Mouse (Mus musculus) macrophage (primary cell): ENCODE results near the gene Pard3. TPM values are rescaled to one million over a fixed set of nuclear protein-coding genes. Genes with fewer than 3 reads are reported as not detected.
A peak's percentile ranks its signal among the peaks of the same experiment; 100 is the strongest.

Experiments
- H3K27ac ChIP-seq: fragments of 350-480 bp; formaldehyde crosslinking; 2 replicates; pipeline ENCODE4 v1.9.0; 2021
- H3K36me3 ChIP-seq: fragments of 350-480 bp; formaldehyde crosslinking; 2 replicates; pipeline ENCODE4 v1.9.0; 2021; ENCODE audit errors: inconsistent target
- H3K4me3 ChIP-seq: fragments of 350-480 bp; formaldehyde crosslinking; 2 replicates; pipeline ENCODE4 v1.9.0; 2021; ENCODE audit errors: inconsistent target
- H3K79me2 ChIP-seq: fragments of 350-480 bp; formaldehyde crosslinking; 2 replicates; pipeline ENCODE4 v1.9.0; 2021; ENCODE audit errors: inconsistent target
- WGBS: methylation state at CpG from one replicate; pipeline ENCODE4 v1.1.7; 2026; ENCODE audit warnings: inconsistent platforms; ENCODE audit not compliant: missing documents; 5-methylcytosine and 5-hydroxymethylcytosine counted together
- polyA plus RNA-seq: library from polyadenylated mRNA; stranded (reverse); fragments of 250-400 nt; gene quantifications from 3 replicates; pipeline ENCODE4 v1.2.4, GENCODE M21; 2018; ENCODE audit warnings: inconsistent platforms

Pard3 gene
- polyA plus RNA-seq, 1 experiment from 2014 or later = not detected

DNA sequence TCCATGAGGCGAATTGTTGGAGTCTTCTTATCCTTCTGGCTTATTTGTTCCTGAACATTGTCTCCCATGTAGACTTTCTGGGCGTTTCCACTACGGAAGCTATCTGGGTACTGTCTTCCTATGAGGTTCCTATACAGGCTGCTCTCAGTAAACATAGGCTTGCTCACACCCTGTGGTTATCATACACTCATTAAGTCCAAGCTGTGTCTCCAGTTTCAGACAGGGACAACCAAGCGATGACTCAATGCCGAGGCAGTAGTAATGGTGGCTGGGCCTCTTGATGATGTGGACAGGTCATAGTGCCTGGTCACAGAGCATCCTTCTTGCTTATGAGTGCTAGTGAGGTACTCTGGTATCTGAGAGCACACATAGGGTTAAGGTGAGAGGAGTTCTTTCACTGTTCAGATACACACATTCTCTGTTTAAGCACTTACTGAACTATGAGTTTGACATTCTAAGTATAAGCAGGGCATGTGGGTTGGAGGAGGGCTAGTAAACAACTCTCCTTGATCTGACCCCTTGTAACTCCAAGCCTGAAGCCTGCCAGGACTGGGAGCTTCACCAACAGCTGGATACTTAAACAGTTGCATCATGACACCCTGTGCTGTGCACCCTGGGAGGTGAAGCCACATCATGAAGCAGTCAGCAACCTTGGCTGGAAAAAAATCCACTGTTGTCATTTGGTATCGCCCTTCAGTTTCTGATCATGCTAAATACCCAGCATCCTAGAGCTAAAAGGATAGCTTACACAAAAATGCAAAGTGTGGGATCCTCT, 385.6 kb downstream of the Pard3 start:
- Histone ChIP-seq H3K27ac (no peak overlapping the region), H3K36me3 (no peaks in the 10 kb centered on the region), H3K4me3 (no peak overlapping the region), H3K79me2 (no peaks in the 10 kb centered on the region)
- WGBS = 95% methylated on average over 6 of the region's 6 CpGs

DNA sequence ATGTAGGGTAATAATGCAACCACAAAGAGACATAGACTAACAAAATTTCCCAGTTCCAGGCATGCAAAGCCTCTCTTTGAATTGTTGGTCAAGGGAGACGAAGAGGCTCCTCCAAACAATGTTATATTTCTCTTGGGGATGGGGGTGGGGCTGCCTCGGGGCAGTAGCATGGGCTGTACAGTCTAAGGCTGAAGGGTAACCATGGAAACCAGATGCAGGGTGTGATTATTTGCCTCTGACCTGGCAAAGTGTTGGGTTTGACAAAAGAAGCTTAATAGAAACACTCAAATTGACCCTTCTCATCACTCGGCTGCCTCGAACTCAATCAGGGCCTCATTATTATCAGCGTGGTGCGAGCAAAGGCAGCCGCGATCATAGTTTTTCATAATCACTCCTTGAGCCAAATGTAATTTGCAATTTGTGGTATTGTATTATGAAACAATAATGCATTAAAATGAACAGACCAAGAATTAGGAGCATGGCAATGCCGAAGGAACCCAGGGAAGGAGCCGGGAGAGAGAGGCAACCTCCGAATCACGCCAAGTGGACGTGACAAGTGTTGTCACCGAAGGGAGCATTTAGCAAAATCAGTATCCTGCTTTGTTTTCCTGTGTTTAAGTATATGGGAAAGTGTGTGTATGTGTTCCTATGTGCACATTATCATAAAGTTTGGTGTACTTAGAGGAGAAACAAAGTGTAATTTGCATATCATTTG, 387.4 kb downstream of the Pard3 start:
- Histone ChIP-seq H3K36me3 (no peaks in the 10 kb centered on the region), H3K79me2 (no peaks in the 10 kb centered on the region), H3K27ac (no peak overlapping the region), H3K4me3 (no peak overlapping the region)
- WGBS = 93% methylated on average over 14 of the region's 14 CpGs

DNA sequence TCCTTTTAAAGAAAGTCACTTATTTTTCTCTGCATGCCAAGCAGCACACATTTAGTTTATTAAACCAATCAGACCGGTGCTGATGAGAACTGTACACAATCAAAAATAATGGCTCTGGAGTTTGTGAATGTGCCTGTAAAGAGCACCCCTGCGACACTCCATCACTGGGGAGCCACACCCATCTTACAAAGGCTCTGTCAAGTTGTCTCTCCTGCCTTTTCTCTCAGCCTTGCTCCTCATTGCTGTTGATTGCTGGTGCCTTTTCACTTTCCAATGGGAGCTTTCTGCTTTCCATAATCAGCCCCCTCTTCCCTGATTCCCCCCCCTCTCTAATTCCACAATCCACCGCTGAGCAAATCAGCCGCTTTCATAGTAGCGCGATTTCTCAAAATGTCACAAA, 388.7 kb downstream of the Pard3 start:
- Histone ChIP-seq H3K36me3 (no peaks in the 10 kb centered on the region), H3K27ac (no peak overlapping the region), H3K79me2 (no peaks in the 10 kb centered on the region), H3K4me3 (no peak overlapping the region)
- 95% methylated on average over 6 of the region's 6 CpGs for WGBS

DNA sequence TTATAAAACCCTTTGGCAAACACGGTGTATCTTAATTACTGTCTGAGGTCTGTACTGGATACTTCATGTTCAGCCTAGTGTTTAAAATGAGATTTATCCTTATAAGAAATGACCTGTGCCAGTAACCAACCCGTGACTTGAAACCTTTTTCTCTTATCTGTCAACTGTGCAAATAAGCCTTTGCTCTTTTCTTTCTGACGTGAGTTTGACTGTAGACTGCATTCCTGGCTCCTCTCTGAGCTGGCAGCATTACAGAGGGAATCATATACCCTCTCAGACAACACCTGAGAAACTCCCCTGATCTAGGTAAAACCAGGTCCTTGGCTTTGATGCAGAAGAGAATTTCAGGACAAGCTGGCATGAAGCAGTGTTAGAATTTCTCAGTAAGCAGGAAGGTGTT, 394.2 kb downstream of the Pard3 start:
- no peak overlapping the region for H3K27ac ChIP-seq
- 96% methylated on average over 3 of the region's 3 CpGs for WGBS
- no peaks in the 10 kb centered on the region for H3K79me2 ChIP-seq

DNA sequence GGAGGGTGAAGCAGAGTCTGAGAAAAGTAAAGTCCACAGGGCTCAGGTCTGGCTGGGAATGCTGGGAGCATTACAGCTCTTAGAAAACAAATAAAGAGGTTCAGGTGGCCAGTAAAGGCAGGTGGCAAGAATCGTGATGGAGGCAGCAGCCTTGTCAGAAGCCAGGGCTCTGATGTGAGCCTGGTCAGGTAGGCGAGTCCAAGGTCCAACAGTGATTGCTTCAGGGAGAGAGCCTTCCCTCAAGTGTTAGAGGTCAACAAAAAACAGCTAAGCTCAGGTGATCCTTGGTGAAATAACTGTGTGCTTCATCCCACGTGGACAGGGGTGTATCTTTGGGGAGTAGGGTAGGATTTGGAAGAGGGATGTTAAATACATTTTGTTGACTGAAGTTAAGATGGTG, 397.5 kb downstream of the Pard3 start:
- Histone ChIP-seq H3K79me2 (no peaks in the 10 kb centered on the region), H3K27ac (no peak overlapping the region), H3K36me3 (no peaks in the 10 kb centered on the region), H3K4me3 (no peak overlapping the region)
- 74% methylated on average over 3 of the region's 3 CpGs for WGBS

More for the DNA sequence above, 394.2 kb downstream of the Pard3 start:
- Histone ChIP-seq H3K4me3 (no peak overlapping the region), H3K36me3 (no peaks in the 10 kb centered on the region)

DNA sequence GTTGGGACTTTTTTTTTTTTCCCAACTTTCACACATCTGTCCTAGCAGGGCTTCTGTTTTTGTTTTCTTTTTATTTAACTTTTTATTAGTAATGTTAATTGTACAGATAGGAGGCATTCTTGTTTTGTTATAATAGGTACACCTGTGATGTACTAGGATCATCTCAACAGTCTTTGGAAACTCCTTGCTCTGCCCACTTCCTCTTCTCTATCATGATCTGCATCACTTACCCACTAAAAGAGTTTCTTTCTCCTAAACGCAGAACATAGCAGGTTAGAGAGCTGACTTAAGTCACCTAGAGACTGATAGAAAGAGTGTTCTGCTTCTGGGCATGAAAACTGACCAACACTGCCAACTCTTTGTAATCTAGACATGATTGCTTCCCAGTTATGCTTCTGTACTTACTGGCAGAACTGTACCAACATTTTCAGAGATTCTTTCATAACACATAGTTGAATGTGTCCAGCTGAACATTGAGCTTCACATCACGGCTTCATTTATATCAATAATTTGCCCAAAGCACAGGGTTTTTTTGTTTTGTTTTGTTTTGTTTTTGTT, 398.8 kb downstream of the Pard3 start:
- 43% methylated on average over 2 of the region's 2 CpGs for WGBS
- Histone ChIP-seq H3K27ac (no peak overlapping the region), H3K4me3 (no peak overlapping the region), H3K36me3 (no peaks in the 10 kb centered on the region), H3K79me2 (no peaks in the 10 kb centered on the region)

DNA sequence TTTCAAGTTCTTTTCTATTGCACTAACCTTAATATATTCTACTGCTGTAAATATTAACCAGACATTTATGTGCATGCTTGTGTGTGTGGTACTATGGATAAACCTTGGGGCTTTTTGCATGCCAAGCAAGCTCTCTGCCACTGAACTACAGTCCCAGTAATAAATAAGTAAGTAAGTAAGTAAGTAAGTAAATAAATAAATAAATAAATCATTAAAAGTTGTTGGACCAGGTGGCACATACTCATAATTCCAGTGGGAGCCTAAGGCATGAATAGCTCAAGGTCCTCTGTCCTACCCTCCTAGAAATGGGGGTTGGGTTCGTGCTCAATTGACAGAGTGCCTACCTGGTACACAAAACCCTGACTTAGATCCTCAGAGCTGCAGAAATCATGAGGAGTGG, 400.6 kb downstream of the Pard3 start:
- Histone ChIP-seq H3K4me3 (no peak overlapping the region), H3K36me3 (no peaks in the 10 kb centered on the region), H3K27ac (no peak overlapping the region), H3K79me2 (no peaks in the 10 kb centered on the region)
- WGBS = 90% methylated on average over 1 of the region's 1 CpGs

DNA sequence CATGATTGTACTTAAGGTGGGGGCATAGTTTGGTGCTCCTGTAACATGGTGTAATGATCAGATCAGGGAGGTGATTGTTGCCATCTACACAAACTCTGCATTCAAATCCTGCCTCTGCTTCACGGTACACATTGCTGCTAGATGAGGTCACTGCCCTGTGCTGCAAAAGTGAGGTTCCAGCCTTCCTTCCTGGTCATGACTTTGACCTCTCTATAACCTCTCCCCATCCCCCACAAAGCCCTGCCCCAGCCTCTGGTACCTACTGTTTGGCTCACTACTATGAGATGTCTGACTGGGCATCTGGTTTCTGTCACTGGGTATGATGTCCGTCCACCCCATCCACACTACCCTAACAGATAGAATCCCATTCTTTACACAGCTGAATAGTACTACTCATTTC, 408.5 kb downstream of the Pard3 start:
- Histone ChIP-seq H3K4me3 (no peak overlapping the region), H3K27ac (no peak overlapping the region), H3K36me3 (no peaks in the 10 kb centered on the region), H3K79me2 (no peaks in the 10 kb centered on the region)
- 87% methylated on average over 2 of the region's 2 CpGs for WGBS

DNA sequence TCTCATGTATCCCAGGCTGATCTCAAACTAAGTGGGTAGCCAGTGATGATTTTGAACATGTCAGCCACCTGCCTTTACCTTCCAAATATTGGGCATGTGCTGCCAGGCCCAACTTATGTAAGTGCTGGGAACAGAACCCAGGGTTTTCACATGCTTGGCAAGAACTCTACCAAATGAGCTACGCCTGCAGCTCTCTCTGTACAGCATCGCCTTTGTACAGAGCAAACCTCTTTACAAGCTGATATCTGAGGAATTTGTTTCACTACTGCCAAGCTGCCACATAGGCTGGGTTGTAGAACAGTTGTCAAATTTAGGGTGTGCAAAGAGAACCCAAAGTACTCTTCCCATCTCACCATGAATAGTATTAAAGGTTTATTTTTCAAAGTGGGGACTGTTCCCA, 416.3 kb downstream of the Pard3 start:
- 100% methylated on average over 2 of the region's 2 CpGs for WGBS
- H3K36me3 ChIP-seq = no peaks in the 10 kb centered on the region
- H3K4me3 ChIP-seq = no peak overlapping the region
- no peaks in the 10 kb centered on the region for H3K79me2 ChIP-seq
- no peak overlapping the region for H3K27ac ChIP-seq

DNA sequence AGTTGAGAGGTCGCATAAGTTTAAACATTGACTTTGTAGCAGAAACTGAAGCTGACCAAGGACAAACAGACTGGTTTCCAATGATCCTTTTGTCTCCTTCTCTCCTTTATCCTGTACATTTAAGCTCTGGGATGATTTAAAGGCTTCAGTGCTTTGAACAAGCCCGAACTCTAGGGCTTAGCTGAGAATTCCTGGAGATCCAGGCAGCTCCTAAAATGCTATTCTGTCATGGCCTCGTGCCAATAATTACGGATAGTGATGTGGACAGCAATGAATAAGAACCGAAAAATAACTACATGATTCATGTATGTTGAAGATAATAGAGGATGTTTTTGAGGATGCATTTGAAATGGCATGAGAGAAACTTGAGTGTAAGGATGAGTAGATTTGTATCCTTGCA, 421.9 kb downstream of the Pard3 start:
- Histone ChIP-seq H3K36me3 (no peaks in the 10 kb centered on the region), H3K79me2 (no peaks in the 10 kb centered on the region), H3K27ac (no peak overlapping the region), H3K4me3 (no peak overlapping the region)
- WGBS = 84% methylated on average over 5 of the region's 5 CpGs

DNA sequence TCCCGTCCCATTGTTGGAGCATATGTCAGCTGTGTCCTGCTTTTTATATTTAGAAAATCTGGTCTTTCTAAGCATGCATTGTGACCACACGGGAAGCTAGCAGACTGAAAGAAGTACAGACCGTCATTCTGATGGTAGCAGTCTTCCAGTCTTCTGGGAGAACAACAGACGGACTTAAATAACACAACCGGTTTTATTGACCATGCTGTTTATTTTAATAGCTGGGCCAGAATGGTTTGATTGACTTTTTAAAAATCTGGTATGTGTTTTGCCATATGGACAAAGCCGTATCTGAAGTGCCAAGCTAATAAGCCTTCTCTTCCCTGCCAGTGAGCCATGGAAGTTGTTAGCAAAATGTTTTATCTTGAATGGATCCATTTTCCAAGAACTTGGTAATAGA, 428.3 kb downstream of the Pard3 start:
- Histone ChIP-seq H3K79me2 (no peaks in the 10 kb centered on the region), H3K4me3 (no peak overlapping the region), H3K36me3 (no peaks in the 10 kb centered on the region), H3K27ac (no peak overlapping the region)
- 88% methylated on average over 6 of the region's 6 CpGs for WGBS

DNA sequence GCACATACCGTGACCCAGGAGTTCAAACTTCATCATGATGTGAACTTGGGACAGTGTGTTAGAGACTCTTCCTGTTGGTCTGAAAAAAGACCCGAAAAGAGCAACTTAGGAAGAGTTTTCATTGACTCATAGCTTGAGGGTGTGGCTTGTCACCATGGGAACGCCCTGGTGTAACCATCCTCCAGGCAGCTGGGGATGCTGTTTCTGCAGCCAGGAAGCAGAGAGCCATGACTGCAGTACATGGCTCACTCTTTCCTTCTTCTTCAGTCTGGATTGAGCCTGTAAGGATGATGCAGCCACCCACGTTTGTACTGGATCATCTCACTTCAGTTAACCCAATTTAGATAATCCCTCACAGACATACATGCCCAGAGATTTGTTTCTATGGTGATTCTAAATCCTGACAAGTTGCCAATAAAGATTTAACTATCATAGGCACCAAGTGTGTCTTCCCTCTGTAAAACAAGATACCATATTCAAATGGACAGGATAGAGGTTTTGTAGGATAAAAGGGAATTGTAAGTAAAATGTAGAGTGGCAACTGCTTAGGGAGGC, 431.6 kb downstream of the Pard3 start:
- H3K27ac ChIP-seq = no peak overlapping the region
- H3K36me3 ChIP-seq = no peaks in the 10 kb centered on the region
- no peak overlapping the region for H3K4me3 ChIP-seq
- H3K79me2 ChIP-seq = no peaks in the 10 kb centered on the region
- WGBS = 64% methylated on average over 4 of the region's 4 CpGs

DNA sequence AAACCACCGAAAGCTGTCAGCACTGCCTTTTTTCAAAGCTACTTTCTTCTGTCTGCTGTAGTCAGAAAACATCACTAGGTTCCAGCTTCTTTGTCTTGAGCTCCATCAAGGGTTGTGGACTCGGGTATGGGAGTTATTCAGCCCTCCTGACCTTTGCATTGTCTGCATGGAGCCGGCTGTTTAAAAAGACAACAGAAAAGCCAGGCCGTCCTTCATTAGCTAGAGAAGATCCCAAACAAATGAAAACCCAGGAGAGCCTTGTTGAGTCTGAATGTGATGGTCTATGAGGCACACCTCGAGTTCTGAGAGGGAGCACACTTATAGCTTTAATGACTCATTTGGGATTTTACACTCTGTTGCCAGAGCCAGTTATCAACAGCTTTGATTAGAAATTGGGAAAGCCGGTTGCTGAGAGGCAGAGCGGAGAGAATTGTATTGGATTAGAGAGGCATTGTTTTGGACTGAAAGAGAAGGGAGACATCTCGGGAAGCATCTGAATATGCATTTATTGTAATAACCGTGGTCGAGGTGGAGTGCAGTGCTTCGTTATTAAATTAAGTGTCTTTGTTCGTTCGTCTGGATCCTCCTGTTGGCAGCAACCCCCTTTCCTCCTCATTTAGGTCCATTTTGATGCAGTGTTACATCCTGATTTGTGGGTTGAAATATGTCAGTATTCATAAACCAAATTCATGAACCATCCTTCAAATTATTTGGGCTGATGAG, 435.5 kb downstream of the Pard3 start:
- Histone ChIP-seq H3K27ac (no peak overlapping the region), H3K36me3 (no peaks in the 10 kb centered on the region), H3K4me3 (no peak overlapping the region), H3K79me2 (no peaks in the 10 kb centered on the region)
- 91% methylated on average over 13 of the region's 13 CpGs for WGBS

DNA sequence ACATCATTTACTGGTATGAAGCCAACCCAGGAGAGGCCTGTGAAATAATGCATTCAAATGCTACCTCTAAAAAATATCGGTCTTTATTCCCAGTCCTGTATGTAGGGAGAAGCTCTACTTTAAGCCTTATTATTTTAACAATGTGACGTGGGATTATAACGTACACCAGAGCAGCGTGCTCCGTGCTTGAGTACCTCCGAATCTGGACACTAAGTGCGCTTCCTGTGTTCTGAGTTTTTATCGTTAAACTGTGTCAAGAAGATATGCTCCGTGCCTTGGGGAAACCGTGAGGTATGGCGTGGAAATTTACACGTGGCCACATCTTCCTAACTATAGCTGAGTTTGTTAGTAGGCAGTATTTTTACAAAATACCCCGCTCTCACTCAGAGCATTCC, 436.0 kb downstream of the Pard3 start:
- Histone ChIP-seq H3K79me2 (no peaks in the 10 kb centered on the region), H3K27ac (no peak overlapping the region), H3K4me3 (peak overlapping the region; percentile 24), H3K36me3 (no peaks in the 10 kb centered on the region)
- 13% methylated on average over 13 of the region's 13 CpGs for WGBS
